Mouse (Mus musculus) liver, embryonic 15.5 days (tissue): ENCODE measurements around the gene Slit2. TPM values are rescaled to one million over a fixed set of nuclear protein-coding genes. Genes with fewer than 3 reads are reported as not detected.
A peak's percentile ranks its signal among the peaks of the same experiment; 100 is the strongest.

Source experiments
- ATAC-seq: fragments of 200-750 bp; cut with Nextera tagmentation; 2 replicates; pipeline ENCODE4 v1.8.0; 2017; ENCODE audit warnings: moderate number of reproducible peaks, mild to moderate bottlenecking, moderate library complexity; ENCODE audit not compliant: insufficient read depth
- H3K27ac ChIP-seq: fragments of 300-500 bp; sonication (generic); replicated peaks from 2 replicates; pipeline ENCODE4 v1.5.1; 2015; ENCODE audit warnings: mild to moderate bottlenecking, inconsistent platforms
- H3K27me3 ChIP-seq: fragments of 300-500 bp; sonication (generic); 2 replicates; pipeline ENCODE4 v1.6.1; 2015; ENCODE audit warnings: mild to moderate bottlenecking, inconsistent platforms
- H3K36me3 ChIP-seq: fragments of 300-500 bp; sonication (generic); replicated peaks from 2 replicates; pipeline ENCODE4 v1.6.1; 2015; ENCODE audit warnings: moderate library complexity, mild to moderate bottlenecking, inconsistent platforms
- H3K4me1 ChIP-seq: fragments of 300-500 bp; sonication (generic); replicated peaks from 2 replicates; pipeline ENCODE4 v1.6.1; 2015; ENCODE audit warnings: inconsistent platforms
- H3K4me2 ChIP-seq: fragments of 300-500 bp; sonication (generic); 2 replicates; pipeline ENCODE4 v1.6.1; 2015; ENCODE audit warnings: moderate library complexity, mild to moderate bottlenecking, inconsistent platforms
- H3K4me3 ChIP-seq: fragments of 300-500 bp; sonication (generic); replicated peaks from 2 replicates; pipeline ENCODE4 v1.5.1; 2015; ENCODE audit warnings: mild to moderate bottlenecking, inconsistent platforms
- H3K9ac ChIP-seq: fragments of 300-500 bp; sonication (generic); 2 replicates; pipeline ENCODE4 v1.6.1; 2015; ENCODE audit warnings: moderate library complexity, mild to moderate bottlenecking, inconsistent platforms
- H3K9me3 ChIP-seq: fragments of 300-500 bp; sonication (generic); replicated peaks from 2 replicates; pipeline ENCODE4 v1.6.1; 2016; ENCODE audit warnings: inconsistent platforms
- WGBS: fragments of 180-500 bp; shearing (Covaris S2); methylation state at CpG from one replicate; pipeline ENCODE4 v1.1.7; 2015; ENCODE audit warnings: mixed read lengths; ENCODE audit not compliant: insufficient replicate concordance; 5-methylcytosine and 5-hydroxymethylcytosine counted together
- polyA plus RNA-seq: library from polyadenylated mRNA; unstranded; fragments of >200 nt; fragmentation: Nextera tagmentation; extraction: Ambion mirVana; gene quantifications from 2 replicates; pipeline ENCODE4 v1.2.1, GENCODE M21; 2015

Gene Slit2
- polyA plus RNA-seq, result 0.44 and 0.75 TPM in 2 replicates

GRCm38 (mm10) chr5:47982941-47983701 lies at the start of gene Slit2:
Gene Slit2, plus strand, starts transcription at chr5:47983138.
- WGBS, result under 1% methylated on average over 66 of the region's 66 CpGs
- H3K4me3 ChIP-seq, result peak within 1 kb of the TSS; percentile 56
- H3K9me3 ChIP-seq, result no peaks in the 10 kb centered on the region
- H3K27me3 ChIP-seq, result peaks cover 49% of the 10 kb centered on the region
- peak; percentile 78 for ATAC-seq
- peak within 1 kb of the TSS; percentile 48; the same call in 1 of the 2 replicates for H3K9ac ChIP-seq
- peaks cover 18% of the 10 kb centered on the region; the same call in 1 of the 2 replicates for H3K4me1 ChIP-seq
- H3K36me3 ChIP-seq, result no peaks in the 10 kb centered on the region
- peak within 1 kb of the TSS; percentile 74 for H3K4me2 ChIP-seq
- no peak within 1 kb of the TSS for H3K27ac ChIP-seq

DNA sequence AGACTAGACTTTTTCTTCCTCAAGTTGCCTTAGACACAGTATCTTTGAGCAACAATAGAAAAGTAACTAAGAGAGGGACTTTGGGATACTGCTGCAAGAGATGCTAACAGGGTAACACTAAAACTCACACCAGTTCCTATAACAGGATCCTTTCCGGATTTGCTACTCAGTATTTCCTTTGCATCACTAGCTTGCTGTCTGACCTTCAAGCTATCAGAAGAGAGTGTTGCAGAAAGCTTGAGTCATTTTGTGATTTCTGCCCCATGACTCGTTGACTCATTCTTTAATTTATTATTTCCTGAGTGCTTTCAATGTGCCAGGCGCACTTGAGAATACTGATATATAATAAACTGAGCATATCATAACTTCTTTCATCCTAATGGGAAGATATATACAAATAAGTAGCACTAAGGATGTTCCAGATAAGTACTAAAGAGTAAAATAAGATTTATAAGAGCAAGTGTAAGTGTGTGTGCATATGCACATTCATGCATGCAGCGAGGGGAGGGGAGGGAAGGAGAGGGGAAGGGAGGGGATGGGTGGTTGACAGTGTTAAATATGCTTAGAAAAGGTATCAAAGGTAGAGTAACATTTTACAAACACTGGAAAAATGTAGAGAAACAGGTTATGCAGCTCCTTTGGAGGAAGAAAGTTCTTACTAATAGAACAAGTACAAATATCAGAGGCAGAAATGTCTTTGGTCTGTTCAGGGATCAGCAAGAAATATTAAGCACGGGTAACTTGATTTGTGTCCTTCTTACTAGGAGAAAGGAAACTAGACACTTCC lies 44.2 kb upstream of the Slit2 start:
- Histone ChIP-seq H3K9ac (no peak overlapping the region), H3K27me3 (no peaks in the 10 kb centered on the region), H3K9me3 (no peaks in the 10 kb centered on the region), H3K36me3 (no peaks in the 10 kb centered on the region), H3K4me2 (no peak overlapping the region), H3K27ac (no peak overlapping the region), H3K4me1 (no peaks in the 10 kb centered on the region), H3K4me3 (no peak overlapping the region)
- no peak for ATAC-seq
- 52% methylated on average over 5 of the region's 5 CpGs for WGBS

GRCm38 (mm10) chr5:47956451-47956850 lies 26.5 kb upstream of the Slit2 start:
- Histone ChIP-seq H3K4me3 (no peak overlapping the region), H3K36me3 (no peaks in the 10 kb centered on the region), H3K9ac (no peak overlapping the region), H3K27me3 (no peaks in the 10 kb centered on the region), H3K27ac (no peak overlapping the region), H3K4me2 (no peak overlapping the region), H3K4me1 (no peaks in the 10 kb centered on the region), H3K9me3 (no peaks in the 10 kb centered on the region)
- ATAC-seq, result no peak
- WGBS, result 74% methylated on average over 1 of the region's 1 CpGs

DNA sequence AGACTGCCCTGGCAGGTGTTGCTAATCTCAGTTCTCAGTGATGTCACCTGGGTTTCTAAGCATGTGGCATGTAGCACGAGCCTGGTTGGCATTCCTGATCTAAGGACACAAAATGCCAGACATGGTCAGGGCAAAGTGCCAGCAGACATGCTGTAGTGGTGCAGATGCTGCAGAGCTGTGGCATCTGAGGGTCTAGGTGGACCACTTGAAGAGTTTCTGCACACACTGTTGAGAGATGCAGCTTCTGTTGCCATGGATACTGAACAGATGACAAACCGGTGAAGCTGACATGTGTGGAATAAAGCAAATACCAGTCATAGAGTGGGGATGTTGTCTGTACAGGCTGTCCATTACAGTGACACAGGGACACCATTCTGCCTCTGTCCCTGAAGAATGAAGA lies 7.1 kb upstream of the Slit2 start:
- H3K4me3 ChIP-seq, result no peak overlapping the region
- H3K27ac ChIP-seq, result no peak overlapping the region
- no peak overlapping the region for H3K4me2 ChIP-seq
- no peak overlapping the region for H3K9ac ChIP-seq
- no peaks in the 10 kb centered on the region for H3K4me1 ChIP-seq
- ATAC-seq, result no peak
- no peaks in the 10 kb centered on the region for H3K36me3 ChIP-seq
- 47% methylated on average over 2 of the region's 2 CpGs for WGBS
- no peaks in the 10 kb centered on the region for H3K27me3 ChIP-seq
- no peaks in the 10 kb centered on the region for H3K9me3 ChIP-seq

DNA sequence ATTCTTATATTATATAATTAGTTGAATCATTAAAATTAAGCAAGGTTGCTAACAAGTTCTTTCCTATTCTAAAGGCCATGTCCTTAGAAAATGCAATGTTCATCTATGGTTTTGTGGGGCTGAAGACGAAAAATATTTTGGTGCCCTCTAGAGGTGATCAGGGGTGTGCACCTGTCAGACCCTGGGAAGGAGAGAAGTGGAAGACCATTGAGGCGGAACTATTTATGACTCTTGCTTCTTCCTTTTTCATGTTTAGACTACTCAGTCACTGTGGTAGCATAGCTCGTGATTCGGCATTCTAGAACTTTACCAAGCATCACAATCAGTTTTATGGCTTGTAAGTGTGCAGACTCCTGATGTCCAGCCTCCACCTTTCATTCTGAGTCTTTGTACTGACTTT lies 3.6 kb upstream of the Slit2 start:
- 3% methylated on average over 4 of the region's 4 CpGs for WGBS
- peaks cover 15% of the 10 kb centered on the region; the same call in 1 of the 2 replicates for H3K4me1 ChIP-seq
- no peak for ATAC-seq

DNA sequence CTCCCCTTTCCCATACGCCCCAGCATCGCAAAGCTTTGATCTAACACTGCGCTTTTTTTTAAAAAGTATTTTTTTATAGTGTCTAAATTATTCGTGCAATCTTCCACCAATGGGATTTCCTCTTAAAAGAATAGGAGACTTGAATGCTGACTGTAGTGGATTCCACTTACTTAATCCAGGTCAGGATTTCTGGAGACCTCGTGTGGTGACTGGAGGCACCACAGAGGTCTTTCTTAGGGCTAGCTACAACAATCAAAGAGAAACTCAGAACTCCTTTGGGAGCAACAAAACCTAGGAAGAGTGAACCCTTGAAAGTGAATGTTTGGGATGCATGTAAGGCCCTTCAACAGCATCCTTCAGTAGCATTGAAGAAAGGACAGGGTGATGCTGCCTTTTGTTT lies 2.5 kb upstream of the Slit2 start:
- H3K27ac ChIP-seq, result no peak overlapping the region
- no peak overlapping the region for H3K4me2 ChIP-seq
- no peak overlapping the region for H3K9ac ChIP-seq
- no peak overlapping the region for H3K4me3 ChIP-seq
- WGBS, result 43% methylated on average over 5 of the region's 5 CpGs
- peaks cover 18% of the 10 kb centered on the region; the same call in 1 of the 2 replicates for H3K4me1 ChIP-seq
- H3K9me3 ChIP-seq, result no peaks in the 10 kb centered on the region
- H3K36me3 ChIP-seq, result no peaks in the 10 kb centered on the region
- peaks cover 29% of the 10 kb centered on the region for H3K27me3 ChIP-seq
- ATAC-seq, result no peak

More for the DNA sequence above, 3.6 kb upstream of the Slit2 start:
- H3K9ac ChIP-seq, result no peak overlapping the region
- H3K27ac ChIP-seq, result no peak overlapping the region
- no peak overlapping the region for H3K4me3 ChIP-seq
- H3K36me3 ChIP-seq, result no peaks in the 10 kb centered on the region
- peaks cover 18% of the 10 kb centered on the region for H3K27me3 ChIP-seq
- no peaks in the 10 kb centered on the region for H3K9me3 ChIP-seq
- H3K4me2 ChIP-seq, result no peak overlapping the region

GRCm38 (mm10) chr5:47981951-47982350 lies 987 bp upstream of the Slit2 start:
- WGBS, result 42% methylated on average over 8 of the region's 8 CpGs
- no peaks in the 10 kb centered on the region for H3K9me3 ChIP-seq
- no peak overlapping the region for H3K4me3 ChIP-seq
- peak overlapping the region; percentile 74 for H3K4me2 ChIP-seq
- H3K36me3 ChIP-seq, result no peaks in the 10 kb centered on the region
- H3K9ac ChIP-seq, result no peak overlapping the region
- H3K27ac ChIP-seq, result no peak overlapping the region
- H3K27me3 ChIP-seq, result peaks cover 44% of the 10 kb centered on the region
- ATAC-seq, result no peak
- peaks cover 18% of the 10 kb centered on the region; the same call in 1 of the 2 replicates for H3K4me1 ChIP-seq

DNA sequence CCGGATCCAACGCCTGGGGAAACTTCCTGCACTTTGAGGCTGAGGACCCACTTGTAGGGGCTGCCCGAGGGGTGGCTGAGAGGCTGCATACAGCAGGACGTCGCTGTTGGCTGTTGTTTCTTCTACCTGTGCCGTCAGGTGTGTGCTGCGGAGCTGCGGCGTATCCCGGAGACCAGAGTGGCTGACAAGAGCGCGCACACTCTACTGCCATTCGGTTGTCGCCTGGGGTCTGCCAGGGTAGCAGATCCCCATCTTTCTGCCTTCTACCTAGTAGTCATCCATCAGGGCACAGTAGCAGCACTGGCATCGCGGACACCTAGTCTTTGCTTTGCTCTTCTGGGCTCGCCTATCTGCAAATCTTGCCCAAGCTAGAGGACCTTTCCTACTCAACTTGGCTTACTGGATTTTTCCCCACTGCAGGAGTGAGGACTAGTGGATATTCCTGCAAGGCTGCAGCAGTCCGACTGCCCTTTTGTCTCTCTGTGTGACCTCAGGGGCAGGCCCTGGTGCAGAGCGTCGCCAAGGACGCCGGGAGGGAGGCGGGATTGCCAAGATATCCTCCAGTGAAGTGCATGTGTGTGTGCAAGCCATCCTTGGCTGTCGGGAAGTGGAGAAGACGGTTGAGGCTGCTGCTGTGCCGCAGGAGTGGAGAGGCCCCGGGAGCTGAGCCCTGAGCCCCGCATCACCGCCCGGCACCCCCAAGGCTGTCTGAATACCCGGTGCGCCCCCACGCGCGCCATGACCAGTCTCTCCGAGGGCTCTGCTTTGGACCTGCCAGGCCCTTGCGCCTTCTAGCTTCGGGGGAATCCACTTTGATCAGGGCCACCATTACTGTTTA lies 1.0 kb downstream of the Slit2 start:
- peak overlapping the region; percentile 74 for H3K4me2 ChIP-seq
- H3K9ac ChIP-seq, result no peak overlapping the region
- H3K9me3 ChIP-seq, result no peaks in the 10 kb centered on the region
- peaks cover 18% of the 10 kb centered on the region; the same call in 1 of the 2 replicates for H3K4me1 ChIP-seq
- under 1% methylated on average over 38 of the region's 38 CpGs for WGBS
- no peak for ATAC-seq
- peaks cover 52% of the 10 kb centered on the region for H3K27me3 ChIP-seq
- H3K36me3 ChIP-seq, result no peaks in the 10 kb centered on the region
- H3K4me3 ChIP-seq, result peak overlapping the region; percentile 56
- no peak overlapping the region for H3K27ac ChIP-seq

- peaks cover 52% of the 10 kb centered on the region for H3K27me3 ChIP-seq
- H3K4me3 ChIP-seq, result peak overlapping the region; percentile 56; the same call in 1 of the 2 replicates
- H3K9me3 ChIP-seq, result no peaks in the 10 kb centered on the region
- WGBS, result 1% methylated on average over 23 of the region's 23 CpGs
- no peak overlapping the region for H3K9ac ChIP-seq
- no peaks in the 10 kb centered on the region for H3K36me3 ChIP-seq
- no peak for ATAC-seq
- no peak overlapping the region for H3K27ac ChIP-seq
- peak overlapping the region; percentile 74 for H3K4me2 ChIP-seq
- H3K4me1 ChIP-seq, result peaks cover 18% of the 10 kb centered on the region; the same call in 1 of the 2 replicates
Measured at GRCm38 (mm10) chr5:47984584-47985197, 1.8 kb downstream of the Slit2 start.

- Histone ChIP-seq H3K4me2 (0 out of 2 replicates have a peak overlapping the region, but pooled peaks have one; percentile 13), H3K9me3 (no peaks in the 10 kb centered on the region), H3K9ac (no peak overlapping the region)
Measured at GRCm38 (mm10) chr5:47985198-47985631, 2.3 kb downstream of the Slit2 start.

More at GRCm38 (mm10) chr5:47985198-47985631, 2.3 kb downstream of the Slit2 start:
- under 1% methylated on average over 13 of the region's 13 CpGs for WGBS
- peaks cover 18% of the 10 kb centered on the region; the same call in 1 of the 2 replicates for H3K4me1 ChIP-seq
- no peaks in the 10 kb centered on the region for H3K36me3 ChIP-seq
- peaks cover 52% of the 10 kb centered on the region for H3K27me3 ChIP-seq
- ATAC-seq, result no peak
- no peak overlapping the region for H3K27ac ChIP-seq
- H3K4me3 ChIP-seq, result no peak overlapping the region
